Mouse (Mus musculus): ENCODE results near the gene Ap3s2. TPM values are rescaled to one million over a fixed set of nuclear protein-coding genes. Genes with fewer than 3 reads are reported as not detected.

Ap3s2 gene
- total and polyA plus RNA-seq, 2 experiments from 2014 or later = 32.0 to 35.7 TPM

DNA sequence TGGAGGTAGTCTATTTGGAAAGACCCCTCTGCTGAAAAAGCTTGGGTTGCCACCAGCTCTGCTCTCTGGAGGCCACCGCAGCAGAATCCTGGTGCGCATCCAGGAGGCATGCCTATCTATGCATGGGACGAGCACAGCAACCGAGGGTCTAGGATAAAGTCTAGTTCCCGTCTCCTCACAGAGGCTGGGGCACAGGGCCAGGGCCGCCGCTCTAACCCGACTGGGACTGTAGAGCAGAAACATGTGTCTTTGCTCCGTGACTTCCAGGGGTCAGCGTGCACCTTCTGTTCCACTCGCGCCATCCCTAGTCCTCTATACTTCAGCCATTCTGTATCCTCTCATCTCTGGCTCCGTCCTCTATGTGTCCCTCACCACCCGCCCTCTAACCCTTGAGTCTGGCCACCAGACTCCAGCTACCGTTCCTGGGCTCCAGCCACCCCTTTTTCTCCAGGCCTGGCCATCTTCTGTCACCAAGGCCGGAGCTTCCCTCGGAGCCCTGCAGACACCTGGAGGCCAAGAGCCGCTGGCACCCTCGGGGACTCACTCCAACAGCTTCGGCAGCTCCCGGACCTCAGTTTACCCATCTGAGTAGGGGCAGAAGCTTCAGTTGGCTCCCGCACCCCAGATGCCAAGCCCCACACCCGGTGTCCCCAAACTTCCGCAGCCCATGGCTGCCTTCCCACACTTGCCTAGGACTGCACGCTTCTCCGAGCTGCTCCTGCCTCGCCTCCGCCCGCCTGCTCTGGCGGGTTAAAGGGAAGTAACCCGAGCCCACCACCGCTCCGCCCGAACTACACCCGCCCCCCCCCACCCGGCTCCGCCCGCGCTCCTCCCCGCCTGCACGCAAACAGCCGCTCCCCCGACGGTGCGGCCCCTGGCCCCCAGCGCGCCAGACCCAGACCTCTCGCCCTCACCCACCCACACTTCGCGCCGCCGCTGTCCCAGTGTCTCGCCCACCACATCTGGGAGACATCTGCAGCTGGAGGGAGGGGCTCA is 72.7 kb downstream of the Ap3s2 start:
- H3K27ac ChIP-seq = no peak overlapping the region
- no peaks in the 10 kb centered on the region for H3K36me3 ChIP-seq (ENCODE audit: insufficient read depth, low read length)
- no peaks in the 10 kb centered on the region for H3K4me1 ChIP-seq (ENCODE audit: insufficient read depth, low read length)
- H3K4me2 ChIP-seq (ENCODE audit: low read depth, low read length) = peak overlapping the region; percentile 53
- WGBS = 11% methylated on average over 53 of the region's 53 CpGs
- ATAC-seq (0 out of 2 replicates have a peak, but pooled peaks have one; percentile 40), DNase-seq (ENCODE audit: low spot score) (peak; percentile 15)
- H3K9me3 ChIP-seq (ENCODE audit: low read length) = no peaks in the 10 kb centered on the region
- TF ChIP-seq CTCF (IDR thresholded peaks at IDR 0.05; ENCODE audit: low read depth) = no peak
- no peak overlapping the region for H3K9ac ChIP-seq (replicated peaks; ENCODE audit: low read length)
- peak overlapping the region; percentile 25 for H3K4me3 ChIP-seq (ENCODE audit: low read length)
- H3K27me3 ChIP-seq (ENCODE audit: insufficient read depth, low read length) = 0 out of 2 replicates have a peak, but pooled peaks cover 10% of the 10 kb centered on the region

DNA sequence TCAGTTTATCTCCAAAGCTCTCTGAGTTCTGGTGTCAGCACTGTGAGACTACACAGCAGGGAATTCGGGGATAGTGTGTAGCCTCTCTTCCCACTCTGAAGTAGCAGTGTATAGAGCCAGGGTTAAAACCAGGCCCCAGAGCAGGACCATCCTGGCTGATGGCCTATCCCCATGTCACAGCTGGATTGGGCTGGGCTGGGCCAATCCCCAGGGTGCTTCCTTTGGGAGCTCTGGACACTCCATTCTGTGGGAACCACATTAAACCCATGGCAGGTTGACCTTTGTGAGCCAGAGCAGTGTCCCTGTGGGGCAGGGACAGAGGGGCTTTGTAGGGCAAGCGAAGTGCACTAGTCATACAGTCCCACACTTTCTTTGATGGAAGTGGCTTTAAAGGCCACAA is 74.1 kb downstream of the Ap3s2 start:
- 0 out of 2 replicates have a peak, but pooled peaks cover 10% of the 10 kb centered on the region for H3K27me3 ChIP-seq (ENCODE audit: insufficient read depth, low read length)
- H3K4me2 ChIP-seq (ENCODE audit: low read depth, low read length) = no peak overlapping the region
- no peak overlapping the region for H3K9ac ChIP-seq (replicated peaks; ENCODE audit: low read length)
- H3K27ac ChIP-seq = no peak overlapping the region
- DNase-seq (ENCODE audit: low spot score) = no peak
- no peak for ATAC-seq
- no peak overlapping the region for H3K4me3 ChIP-seq (ENCODE audit: low read length)
- H3K9me3 ChIP-seq (ENCODE audit: low read length) = no peaks in the 10 kb centered on the region
- TF ChIP-seq CTCF (IDR thresholded peaks at IDR 0.05; ENCODE audit: low read depth) = no peak
- WGBS = 72% methylated on average over 2 of the region's 2 CpGs
- no peaks in the 10 kb centered on the region for H3K4me1 ChIP-seq (ENCODE audit: insufficient read depth, low read length)
- no peaks in the 10 kb centered on the region for H3K36me3 ChIP-seq (ENCODE audit: insufficient read depth, low read length)

DNA sequence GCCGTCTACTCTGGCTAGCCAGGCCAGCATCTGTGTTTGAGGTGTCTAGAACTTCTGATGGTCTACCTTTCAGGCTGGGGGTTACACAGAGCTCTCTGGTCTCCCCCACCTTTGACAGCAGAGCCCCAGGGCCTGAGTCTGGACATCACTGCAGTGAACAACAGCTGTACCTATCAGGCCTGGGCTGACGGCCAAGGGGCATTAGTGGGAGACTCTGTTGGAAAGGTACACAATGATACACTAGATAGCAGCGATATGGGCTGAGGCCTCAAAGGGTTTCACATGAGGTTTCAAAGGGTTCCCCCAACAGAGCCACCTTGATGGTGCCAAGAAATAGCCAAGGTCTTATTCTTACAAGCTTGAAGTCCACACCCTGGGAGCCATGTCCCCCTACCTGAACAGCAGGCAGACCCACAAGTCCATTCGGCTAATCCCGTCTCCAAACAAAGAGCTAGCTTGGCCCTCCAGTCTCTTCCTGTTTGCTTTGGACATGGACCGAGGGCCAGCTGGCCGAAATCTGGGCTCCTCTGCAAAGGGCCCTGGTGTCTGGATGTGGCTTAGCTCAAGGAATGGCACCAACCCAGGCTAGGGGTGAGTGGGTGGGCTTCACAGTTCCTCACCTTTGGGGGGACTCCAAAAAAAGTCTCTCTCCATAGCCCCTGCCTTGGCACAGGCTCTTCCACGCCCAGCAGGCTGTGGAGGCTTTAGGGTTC is 76.2 kb downstream of the Ap3s2 start:
- Histone ChIP-seq H3K36me3 (ENCODE audit: insufficient read depth, low read length) (no peaks in the 10 kb centered on the region), H3K27ac (no peak overlapping the region), H3K4me1 (ENCODE audit: insufficient read depth, low read length) (no peaks in the 10 kb centered on the region), H3K9me3 (ENCODE audit: low read length) (no peaks in the 10 kb centered on the region), H3K4me3 (ENCODE audit: low read length) (no peak overlapping the region), H3K27me3 (ENCODE audit: insufficient read depth, low read length) (0 out of 2 replicates have a peak, but pooled peaks cover 10% of the 10 kb centered on the region), H3K4me2 (ENCODE audit: low read depth, low read length) (no peak overlapping the region), H3K9ac (replicated peaks; ENCODE audit: low read length) (no peak overlapping the region)
- DNase-seq (ENCODE audit: low spot score) (no peak), ATAC-seq (no peak)
- no peak for TF ChIP-seq CTCF (IDR thresholded peaks at IDR 0.05; ENCODE audit: low read depth)
- WGBS = 75% methylated on average over 8 of the region's 8 CpGs

DNA sequence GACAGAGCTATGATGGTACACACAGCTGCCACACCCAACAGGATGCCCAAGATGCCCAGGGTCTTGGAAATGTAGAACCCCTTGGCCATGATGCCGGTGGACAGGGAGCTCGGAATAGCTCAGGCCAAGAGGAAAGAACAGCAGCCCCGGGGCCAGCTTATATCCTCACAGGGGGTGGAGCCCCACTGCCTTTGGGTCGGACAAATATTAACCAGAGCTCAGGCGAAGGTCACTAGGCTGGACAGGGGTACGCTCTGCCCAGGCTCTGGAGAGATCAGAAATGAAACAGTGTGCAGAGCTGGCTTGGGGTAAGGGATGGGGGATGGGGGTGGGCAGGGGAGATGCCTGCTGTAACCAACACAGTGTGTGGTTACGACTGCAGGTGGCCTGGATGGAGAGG is 78.3 kb downstream of the Ap3s2 start:
- Histone ChIP-seq H3K4me1 (ENCODE audit: insufficient read depth, low read length) (no peaks in the 10 kb centered on the region), H3K9me3 (ENCODE audit: low read length) (no peaks in the 10 kb centered on the region), H3K9ac (replicated peaks; ENCODE audit: low read length) (no peak overlapping the region), H3K27ac (no peak overlapping the region), H3K4me2 (ENCODE audit: low read depth, low read length) (no peak overlapping the region), H3K36me3 (ENCODE audit: insufficient read depth, low read length) (no peaks in the 10 kb centered on the region), H3K4me3 (ENCODE audit: low read length) (no peak overlapping the region), H3K27me3 (ENCODE audit: insufficient read depth, low read length) (no peaks in the 10 kb centered on the region)
- no peak for TF ChIP-seq CTCF (IDR thresholded peaks at IDR 0.05; ENCODE audit: low read depth)
- DNase-seq (ENCODE audit: low spot score) (no peak), ATAC-seq (no peak)
- WGBS = 72% methylated on average over 7 of the region's 7 CpGs

- ATAC-seq (no peak), DNase-seq (ENCODE audit: low spot score) (no peak)
- Histone ChIP-seq H3K4me2 (ENCODE audit: low read depth, low read length) (no peak overlapping the region), H3K27me3 (ENCODE audit: insufficient read depth, low read length) (no peaks in the 10 kb centered on the region), H3K4me3 (ENCODE audit: low read length) (no peak overlapping the region), H3K4me1 (ENCODE audit: insufficient read depth, low read length) (no peaks in the 10 kb centered on the region), H3K36me3 (ENCODE audit: insufficient read depth, low read length) (no peaks in the 10 kb centered on the region), H3K27ac (no peak overlapping the region), H3K9me3 (ENCODE audit: low read length) (no peaks in the 10 kb centered on the region), H3K9ac (replicated peaks; ENCODE audit: low read length) (no peak overlapping the region)
- 64% methylated on average over 2 of the region's 2 CpGs for WGBS
- no peak for TF ChIP-seq CTCF (IDR thresholded peaks at IDR 0.05; ENCODE audit: low read depth)
Observed at GRCm38 (mm10) chr7:79837247-79837646, 83.2 kb downstream of the Ap3s2 start.

DNA sequence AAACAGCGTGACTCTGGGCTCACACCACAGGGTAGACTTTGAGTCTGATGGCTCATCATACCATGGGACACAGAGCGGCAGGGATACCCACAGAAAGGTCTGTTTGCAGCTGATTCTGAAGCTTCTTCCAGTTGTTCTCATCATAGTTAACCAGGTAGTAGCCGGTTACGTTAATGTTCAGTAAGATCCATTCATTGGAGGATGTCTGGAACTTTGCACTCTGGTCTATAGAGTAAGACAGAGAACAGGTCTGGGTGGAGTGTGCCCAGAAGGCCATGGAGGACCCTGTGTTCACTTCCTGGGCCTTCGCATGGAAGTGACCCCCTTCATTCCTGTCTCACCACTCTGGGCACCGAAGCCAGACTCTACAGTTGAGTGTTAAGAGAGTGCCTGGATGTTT is 85.3 kb downstream of the Ap3s2 start:
- no peaks in the 10 kb centered on the region for H3K36me3 ChIP-seq (ENCODE audit: insufficient read depth, low read length)
- DNase-seq (ENCODE audit: low spot score) (no peak), ATAC-seq (no peak)
- no peaks in the 10 kb centered on the region for H3K9me3 ChIP-seq (ENCODE audit: low read length)
- TF ChIP-seq CTCF (IDR thresholded peaks at IDR 0.05; ENCODE audit: low read depth) = no peak
- WGBS = 97% methylated on average over 6 of the region's 6 CpGs
- no peak overlapping the region for H3K4me2 ChIP-seq (ENCODE audit: low read depth, low read length)
- H3K4me1 ChIP-seq (ENCODE audit: insufficient read depth, low read length) = no peaks in the 10 kb centered on the region
- no peaks in the 10 kb centered on the region for H3K27me3 ChIP-seq (ENCODE audit: insufficient read depth, low read length)
- no peak overlapping the region for H3K9ac ChIP-seq (replicated peaks; ENCODE audit: low read length)
- H3K27ac ChIP-seq = no peak overlapping the region
- no peak overlapping the region for H3K4me3 ChIP-seq (ENCODE audit: low read length)
